Mouse (Mus musculus) liver, adult 2 months (tissue): ENCODE results near the gene Shisal1.

Experiments
- CTCF ChIP-seq: fragments of 200-500 bp; IDR thresholded peaks from 2 replicates; pipeline ENCODE4 v1.5.1; 2011; ENCODE audit warnings: low read depth, low read length, control low read depth
- POLR2A ChIP-seq: fragments of 200-500 bp; IDR thresholded peaks from 2 replicates; pipeline ENCODE4 v1.6.1; 2011; ENCODE audit warnings: low read length, control low read depth; ENCODE audit not compliant: insufficient read depth; ENCODE audit errors: extremely low read depth

- no peak for TF ChIP-seq CTCF
- no peak for TF ChIP-seq POLR2A
Measured at GRCm38 (mm10) chr15:84392131-84392530, 54.8 kb downstream of the Shisal1 start.
